Mouse (Mus musculus): ENCODE measurements around the gene Pum1. TPM values are rescaled to one million over a fixed set of nuclear protein-coding genes. Genes with fewer than 3 reads are reported as not detected.

Gene Pum1
- polyA plus RNA-seq, 1 experiment from 2014 or later = 123 TPM

DNA sequence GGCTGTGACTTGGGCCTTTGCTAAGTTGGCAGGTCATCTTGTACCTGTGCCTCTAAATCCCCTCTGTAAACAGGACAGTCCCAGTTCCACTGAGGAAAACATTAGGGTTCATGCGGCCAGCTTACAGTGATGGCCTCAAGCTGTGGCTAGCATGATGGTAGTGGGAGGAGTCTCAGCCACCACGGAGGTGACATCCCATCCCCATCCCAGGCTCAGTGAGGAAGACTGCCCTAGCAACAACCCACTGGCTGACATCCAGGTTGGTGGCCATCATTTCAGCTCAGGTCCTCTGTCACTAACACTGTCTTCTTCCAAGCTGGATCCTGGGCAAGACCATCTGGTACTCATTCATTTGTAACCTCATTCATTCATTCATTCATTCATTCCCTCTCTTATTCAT lies 141.2 kb downstream of the Pum1 start:
- Histone ChIP-seq H3K27ac (no peak overlapping the region), H3K9ac (replicated peaks) (no peak overlapping the region), H3K9me3 (no peaks in the 10 kb centered on the region), H3K4me2 (no peak overlapping the region), H3K36me3 (no peaks in the 10 kb centered on the region), H3K27me3 (no peaks in the 10 kb centered on the region), H3K4me3 (replicated peaks) (no peak overlapping the region), H3K4me1 (replicated peaks) (peaks cover 39% of the 10 kb centered on the region)
- 72% methylated on average over 2 of the region's 2 CpGs for WGBS
- ATAC-seq (ENCODE audit: insufficient number of reproducible peaks, insufficient read depth, low FRiP score, low TSS enrichment, low read depth) = peak; percentile 40; the same call in 1 of the 2 replicates

DNA sequence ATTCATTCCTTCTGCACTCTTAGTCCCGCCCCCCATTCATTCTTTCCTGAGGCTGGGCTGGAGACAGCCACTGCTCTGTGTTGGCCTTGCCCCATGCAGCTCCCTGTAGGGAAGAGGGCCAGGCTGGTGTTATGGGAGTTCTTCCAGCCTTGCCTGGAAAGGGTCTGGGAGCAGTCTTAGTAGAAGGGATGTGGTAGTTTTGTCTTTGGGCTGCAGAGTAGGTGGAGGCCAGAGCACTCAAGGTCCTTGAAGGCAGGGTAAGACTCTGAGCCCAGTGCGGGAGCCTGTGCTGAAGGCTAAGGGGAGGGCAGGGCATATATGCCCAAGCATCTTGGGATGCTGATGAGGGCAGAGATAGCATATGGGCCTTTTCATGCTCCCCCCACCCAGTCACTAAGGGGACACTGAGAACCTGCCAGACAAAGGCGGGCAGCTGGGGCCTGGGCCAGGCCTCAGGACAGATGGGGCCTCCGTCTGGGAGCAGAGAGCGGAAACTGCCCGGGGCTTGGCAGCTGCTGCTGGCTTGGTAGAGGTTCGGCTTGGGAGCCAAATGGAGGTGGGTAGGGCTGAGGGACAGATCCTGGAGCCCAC lies 141.7 kb downstream of the Pum1 start:
- H3K4me2 ChIP-seq = no peak overlapping the region
- no peaks in the 10 kb centered on the region for H3K9me3 ChIP-seq
- 65% methylated on average over 7 of the region's 7 CpGs for WGBS
- no peak overlapping the region for H3K4me3 ChIP-seq (replicated peaks)
- H3K9ac ChIP-seq (replicated peaks) = 0 out of 2 replicates have a peak overlapping the region, but pooled peaks have one; percentile 14
- H3K4me1 ChIP-seq (replicated peaks) = peaks cover 37% of the 10 kb centered on the region
- H3K27me3 ChIP-seq = no peaks in the 10 kb centered on the region
- ATAC-seq (ENCODE audit: insufficient number of reproducible peaks, insufficient read depth, low FRiP score, low TSS enrichment, low read depth) = no peak
- H3K36me3 ChIP-seq = no peaks in the 10 kb centered on the region
- H3K27ac ChIP-seq = no peak overlapping the region

DNA sequence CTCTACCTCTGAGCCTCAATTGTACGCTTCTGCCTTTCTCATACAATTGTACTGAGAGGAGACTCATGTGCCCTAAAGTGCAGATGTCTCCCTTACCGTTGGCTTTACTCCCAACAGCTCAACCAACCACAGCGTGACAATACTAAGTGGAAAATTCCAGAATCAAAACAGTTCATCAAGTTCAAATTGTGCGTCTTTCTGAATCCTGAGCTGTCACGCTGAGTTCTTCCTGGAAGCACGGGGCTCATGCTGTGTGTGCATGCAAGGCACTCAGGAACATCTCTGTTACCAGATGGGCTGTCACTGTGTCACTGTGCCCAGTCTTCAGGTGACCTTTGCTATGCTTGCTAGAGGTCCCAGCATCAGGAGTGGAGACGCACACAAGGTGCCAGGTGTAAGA lies 142.6 kb downstream of the Pum1 start:
- 85% methylated on average over 7 of the region's 7 CpGs for WGBS
- Histone ChIP-seq H3K36me3 (no peaks in the 10 kb centered on the region), H3K4me3 (replicated peaks) (no peak overlapping the region), H3K4me1 (replicated peaks) (peaks cover 36% of the 10 kb centered on the region), H3K4me2 (no peak overlapping the region), H3K27ac (no peak overlapping the region), H3K9me3 (no peaks in the 10 kb centered on the region), H3K27me3 (no peaks in the 10 kb centered on the region), H3K9ac (replicated peaks) (no peak overlapping the region)
- no peak for ATAC-seq (ENCODE audit: insufficient number of reproducible peaks, insufficient read depth, low FRiP score, low TSS enrichment, low read depth)

DNA sequence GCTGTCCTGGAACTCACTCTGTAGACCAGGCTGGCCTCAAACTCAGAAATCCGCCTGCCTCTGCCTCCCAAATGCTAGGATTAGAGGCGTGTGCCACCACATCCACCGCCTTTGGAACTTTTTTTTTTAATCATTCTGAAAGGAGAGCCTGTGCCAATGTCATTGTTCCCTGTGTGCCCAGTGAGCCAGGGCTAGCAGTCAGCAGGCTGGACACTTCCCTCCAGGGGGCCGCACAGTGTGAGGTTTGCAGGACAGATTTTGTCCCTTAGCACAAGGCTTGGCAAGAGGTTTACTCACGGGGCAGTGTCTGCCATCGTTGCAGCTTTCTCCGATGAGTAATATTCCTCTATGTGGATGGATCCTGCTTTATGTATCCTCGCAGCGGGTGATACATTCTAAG lies 143.6 kb downstream of the Pum1 start:
- Histone ChIP-seq H3K9ac (replicated peaks) (no peak overlapping the region), H3K4me1 (replicated peaks) (peaks cover 42% of the 10 kb centered on the region), H3K36me3 (no peaks in the 10 kb centered on the region), H3K4me2 (no peak overlapping the region), H3K9me3 (no peaks in the 10 kb centered on the region), H3K27me3 (no peaks in the 10 kb centered on the region), H3K4me3 (replicated peaks) (no peak overlapping the region), H3K27ac (no peak overlapping the region)
- ATAC-seq (ENCODE audit: insufficient number of reproducible peaks, insufficient read depth, low FRiP score, low TSS enrichment, low read depth) = no peak
- 95% methylated on average over 9 of the region's 9 CpGs for WGBS

DNA sequence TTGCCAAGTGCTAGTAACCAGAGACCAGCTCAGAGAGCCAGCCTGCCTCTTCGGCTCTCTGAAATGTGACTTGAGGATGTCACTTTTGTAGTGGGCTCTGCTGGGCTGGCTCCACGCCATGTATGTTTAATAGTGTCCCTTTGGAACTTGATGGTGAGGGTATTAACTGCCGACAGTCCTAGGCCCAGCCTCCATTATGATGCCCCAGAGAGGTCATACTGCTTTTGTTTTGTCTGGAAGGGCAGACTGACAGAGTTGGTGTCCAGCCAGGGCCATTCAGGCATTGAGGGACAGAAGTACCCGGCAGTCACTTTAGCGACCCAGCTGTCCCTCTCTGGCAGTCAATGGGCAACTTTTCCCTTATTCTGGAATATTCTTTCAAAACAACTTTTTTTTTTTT lies 146.7 kb downstream of the Pum1 start:
- Histone ChIP-seq H3K4me2 (no peak overlapping the region), H3K4me1 (replicated peaks) (peaks cover 22% of the 10 kb centered on the region), H3K4me3 (replicated peaks) (no peak overlapping the region), H3K27me3 (no peaks in the 10 kb centered on the region), H3K9ac (replicated peaks) (no peak overlapping the region), H3K27ac (no peak overlapping the region), H3K9me3 (no peaks in the 10 kb centered on the region), H3K36me3 (no peaks in the 10 kb centered on the region)
- 75% methylated on average over 5 of the region's 5 CpGs for WGBS
- ATAC-seq (ENCODE audit: insufficient number of reproducible peaks, insufficient read depth, low FRiP score, low TSS enrichment, low read depth) = no peak

DNA sequence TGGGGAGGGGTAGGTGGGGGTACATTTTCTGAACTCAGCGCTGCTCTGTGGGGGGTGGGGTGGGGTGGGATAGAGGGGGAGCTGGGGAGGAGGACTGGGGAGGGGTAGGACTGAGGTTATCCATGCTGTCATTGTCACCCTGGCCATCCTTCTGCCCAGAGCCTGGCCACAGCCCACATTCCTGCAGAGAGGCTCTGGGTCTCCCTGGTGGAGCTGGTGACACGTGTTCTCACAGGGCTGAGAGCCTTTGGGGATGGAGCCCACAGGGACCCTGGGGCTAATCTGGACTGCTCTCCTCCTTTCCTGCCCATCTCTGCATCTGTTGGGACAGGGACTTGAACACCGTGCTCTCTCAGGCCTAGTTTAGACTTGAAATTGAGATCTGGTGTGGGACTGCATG lies 147.7 kb downstream of the Pum1 start:
- H3K4me1 ChIP-seq (replicated peaks) = peaks cover 13% of the 10 kb centered on the region
- no peaks in the 10 kb centered on the region for H3K36me3 ChIP-seq
- H3K27ac ChIP-seq = no peak overlapping the region
- ATAC-seq (ENCODE audit: insufficient number of reproducible peaks, insufficient read depth, low FRiP score, low TSS enrichment, low read depth) = no peak
- no peaks in the 10 kb centered on the region for H3K9me3 ChIP-seq
- H3K4me2 ChIP-seq = no peak overlapping the region
- H3K9ac ChIP-seq (replicated peaks) = no peak overlapping the region
- no peaks in the 10 kb centered on the region for H3K27me3 ChIP-seq
- H3K4me3 ChIP-seq (replicated peaks) = no peak overlapping the region
- WGBS = 34% methylated on average over 2 of the region's 3 CpGs

DNA sequence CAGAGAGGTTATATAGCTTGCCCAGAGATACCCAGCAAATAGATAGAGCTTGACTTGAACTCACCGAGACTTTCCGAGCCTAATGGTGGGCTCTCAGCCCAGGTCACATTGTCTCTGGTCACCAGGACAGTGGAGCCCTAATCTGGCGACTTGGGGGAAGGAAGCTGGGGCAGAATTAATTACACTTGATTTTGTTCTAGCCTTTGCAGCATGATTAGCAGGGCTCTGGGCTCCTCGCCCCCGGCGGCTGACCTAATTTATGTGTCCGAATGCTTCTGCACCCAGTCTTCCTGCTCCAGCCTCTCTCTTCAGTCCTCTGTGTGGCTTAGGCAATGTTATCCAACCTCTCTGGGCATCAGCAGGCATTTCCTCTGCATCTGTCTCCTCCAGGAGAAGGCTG lies 148.3 kb downstream of the Pum1 start:
- Histone ChIP-seq H3K27me3 (no peaks in the 10 kb centered on the region), H3K9ac (replicated peaks) (no peak overlapping the region), H3K4me1 (replicated peaks) (peaks cover 13% of the 10 kb centered on the region), H3K4me3 (replicated peaks) (no peak overlapping the region), H3K36me3 (no peaks in the 10 kb centered on the region), H3K4me2 (no peak overlapping the region), H3K9me3 (no peaks in the 10 kb centered on the region), H3K27ac (no peak overlapping the region)
- 59% methylated on average over 7 of the region's 7 CpGs for WGBS
- ATAC-seq (ENCODE audit: insufficient number of reproducible peaks, insufficient read depth, low FRiP score, low TSS enrichment, low read depth) = no peak

DNA sequence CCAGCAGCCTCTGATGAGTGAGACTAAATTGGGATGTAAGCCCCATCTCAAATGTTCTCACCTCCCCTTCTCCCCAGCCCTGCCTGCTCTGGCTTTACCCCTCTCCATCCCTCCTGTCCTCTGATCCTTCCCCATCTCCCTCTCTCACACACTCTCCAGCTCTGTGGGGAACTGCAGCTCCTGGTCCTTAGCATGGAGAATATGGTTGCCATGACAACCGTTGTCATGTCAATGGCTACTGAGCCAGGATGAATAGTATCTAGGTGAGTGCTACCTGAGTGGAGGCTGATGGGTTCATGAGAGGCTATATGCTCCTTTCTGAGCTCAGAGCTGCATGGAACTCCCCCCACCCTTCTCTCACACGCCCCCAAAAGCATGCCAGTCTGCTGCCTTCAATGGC lies 150.8 kb downstream of the Pum1 start:
- Histone ChIP-seq H3K9ac (replicated peaks) (no peak overlapping the region), H3K9me3 (no peaks in the 10 kb centered on the region), H3K4me1 (replicated peaks) (peaks cover 13% of the 10 kb centered on the region), H3K27ac (no peak overlapping the region), H3K27me3 (no peaks in the 10 kb centered on the region), H3K4me2 (no peak overlapping the region), H3K4me3 (replicated peaks) (no peak overlapping the region), H3K36me3 (peaks cover 12% of the 10 kb centered on the region)
- WGBS = 66% methylated on average over 2 of the region's 2 CpGs
- no peak for ATAC-seq (ENCODE audit: insufficient number of reproducible peaks, insufficient read depth, low FRiP score, low TSS enrichment, low read depth)

DNA sequence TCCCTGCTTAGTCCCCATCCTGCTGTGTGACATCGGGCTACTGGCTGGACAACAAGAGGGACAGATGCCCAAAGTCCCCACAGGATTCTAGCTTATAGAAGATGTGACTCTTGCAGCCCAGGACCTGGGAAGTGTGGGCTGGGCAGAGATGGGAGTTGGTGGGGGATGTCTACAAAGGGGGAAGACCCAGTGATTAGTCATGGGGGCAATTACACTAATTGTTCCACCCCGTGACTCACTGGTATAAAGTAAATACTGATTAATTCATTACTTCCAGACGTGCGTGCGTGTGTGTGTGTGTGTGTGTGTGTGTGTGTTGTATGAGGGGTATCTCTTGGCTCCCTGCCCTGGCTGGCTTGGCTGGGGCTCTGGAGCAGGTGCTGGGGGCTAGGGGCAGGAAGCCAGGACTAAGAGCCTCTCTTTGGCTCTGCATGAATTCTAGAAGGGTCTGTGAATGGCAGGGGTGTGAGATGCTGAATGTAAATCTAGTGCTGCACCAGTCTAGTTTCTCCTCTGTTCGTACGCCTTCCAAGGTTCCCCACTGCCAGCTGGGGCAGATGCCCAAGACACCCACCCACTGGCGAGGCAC lies 151.7 kb downstream of the Pum1 start:
- H3K27me3 ChIP-seq = no peaks in the 10 kb centered on the region
- H3K9ac ChIP-seq (replicated peaks) = no peak overlapping the region
- no peak overlapping the region for H3K4me3 ChIP-seq (replicated peaks)
- WGBS = 65% methylated on average over 8 of the region's 8 CpGs
- H3K27ac ChIP-seq = no peak overlapping the region
- H3K36me3 ChIP-seq = peaks cover 20% of the 10 kb centered on the region
- ATAC-seq (ENCODE audit: insufficient number of reproducible peaks, insufficient read depth, low FRiP score, low TSS enrichment, low read depth) = no peak
- H3K4me2 ChIP-seq = no peak overlapping the region
- H3K9me3 ChIP-seq = no peaks in the 10 kb centered on the region
- H3K4me1 ChIP-seq (replicated peaks) = 0 out of 2 replicates have a peak, but pooled peaks cover 9% of the 10 kb centered on the region

DNA sequence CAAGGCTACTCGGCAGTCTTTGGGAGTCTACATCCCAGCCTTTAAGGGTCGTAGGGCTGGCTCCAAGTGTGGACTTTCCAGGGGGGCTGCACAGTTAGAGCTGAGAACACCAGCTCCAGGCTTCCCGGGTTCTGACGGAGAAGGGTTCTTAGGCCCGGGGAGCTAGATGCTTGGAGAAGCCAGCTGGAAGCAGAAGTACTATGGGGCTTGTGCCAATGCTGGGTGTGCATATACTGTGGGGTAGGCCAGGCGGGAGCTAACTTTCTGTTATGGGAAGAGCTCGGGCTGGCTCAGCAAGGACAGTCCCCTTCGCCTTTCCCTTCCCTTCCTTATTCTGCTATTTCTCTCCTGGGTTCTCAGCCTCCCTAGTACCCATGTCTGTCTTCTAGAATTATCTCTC lies 152.7 kb downstream of the Pum1 start:
- Histone ChIP-seq H3K9me3 (no peaks in the 10 kb centered on the region), H3K27ac (no peak overlapping the region), H3K4me2 (no peak overlapping the region), H3K27me3 (no peaks in the 10 kb centered on the region), H3K36me3 (peaks cover 21% of the 10 kb centered on the region), H3K9ac (replicated peaks) (no peak overlapping the region), H3K4me1 (replicated peaks) (0 out of 2 replicates have a peak, but pooled peaks cover 7% of the 10 kb centered on the region), H3K4me3 (replicated peaks) (no peak overlapping the region)
- ATAC-seq (ENCODE audit: insufficient number of reproducible peaks, insufficient read depth, low FRiP score, low TSS enrichment, low read depth) = no peak
- 81% methylated on average over 8 of the region's 8 CpGs for WGBS

DNA sequence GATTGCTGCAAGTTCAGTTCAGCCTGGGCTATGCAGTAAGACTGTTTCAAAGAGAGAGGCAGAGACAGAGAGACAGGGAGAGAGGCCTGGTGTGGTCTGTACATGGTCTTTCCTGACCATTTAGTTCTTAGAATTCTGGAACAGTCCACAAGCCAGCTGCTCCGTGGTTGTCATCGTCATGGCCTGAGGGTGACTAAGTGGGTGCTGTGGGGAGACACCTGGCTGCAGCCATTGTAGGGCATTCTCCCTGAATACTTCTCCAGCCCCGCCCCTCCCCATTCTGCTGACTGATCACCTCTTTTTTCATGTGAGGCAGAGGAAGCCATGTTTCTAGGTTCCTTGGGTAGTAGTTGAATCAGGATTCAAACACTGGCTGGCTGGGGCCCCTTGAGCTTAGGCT lies 156.7 kb downstream of the Pum1 start:
- no peaks in the 10 kb centered on the region for H3K9me3 ChIP-seq
- H3K9ac ChIP-seq (replicated peaks) = no peak overlapping the region
- no peak overlapping the region for H3K4me2 ChIP-seq
- H3K27ac ChIP-seq = no peak overlapping the region
- peaks cover 57% of the 10 kb centered on the region for H3K36me3 ChIP-seq
- no peak overlapping the region for H3K4me3 ChIP-seq (replicated peaks)
- no peaks in the 10 kb centered on the region for H3K4me1 ChIP-seq (replicated peaks)
- 82% methylated on average over 3 of the region's 3 CpGs for WGBS
- no peak for ATAC-seq (ENCODE audit: insufficient number of reproducible peaks, insufficient read depth, low FRiP score, low TSS enrichment, low read depth)
- H3K27me3 ChIP-seq = no peaks in the 10 kb centered on the region

All from limb, embryonic 12.5 days (tissue).